Mouse (Mus musculus): ENCODE data around the gene Slc4a2. TPM values are rescaled to one million over a fixed set of nuclear protein-coding genes. Genes with fewer than 3 reads are reported as not detected.

Slc4a2 gene
- total RNA-seq, 4 experiments from 2014 or later = 28.8 to 38.8 (median 33.5) TPM

DNA sequence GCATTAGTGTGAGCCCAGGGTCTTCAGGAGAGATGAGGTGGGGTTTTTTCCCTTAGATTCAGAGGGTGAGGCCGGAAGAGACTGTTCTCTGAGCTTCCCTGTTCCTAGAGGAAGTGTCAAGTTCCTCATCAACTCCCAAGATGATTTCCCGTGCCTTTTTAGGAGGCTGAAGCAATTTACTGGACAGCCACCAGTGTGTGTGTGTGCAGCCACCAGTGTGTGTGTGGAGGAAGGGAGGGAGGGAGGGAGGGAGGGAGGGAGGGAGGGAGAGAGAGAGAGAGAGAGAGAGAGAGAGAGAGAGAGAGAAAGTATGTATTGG is 30.3 kb downstream of the Slc4a2 start:
- no peak for DNase-seq (ENCODE audit: low spot score in 2 of 2)

DNA sequence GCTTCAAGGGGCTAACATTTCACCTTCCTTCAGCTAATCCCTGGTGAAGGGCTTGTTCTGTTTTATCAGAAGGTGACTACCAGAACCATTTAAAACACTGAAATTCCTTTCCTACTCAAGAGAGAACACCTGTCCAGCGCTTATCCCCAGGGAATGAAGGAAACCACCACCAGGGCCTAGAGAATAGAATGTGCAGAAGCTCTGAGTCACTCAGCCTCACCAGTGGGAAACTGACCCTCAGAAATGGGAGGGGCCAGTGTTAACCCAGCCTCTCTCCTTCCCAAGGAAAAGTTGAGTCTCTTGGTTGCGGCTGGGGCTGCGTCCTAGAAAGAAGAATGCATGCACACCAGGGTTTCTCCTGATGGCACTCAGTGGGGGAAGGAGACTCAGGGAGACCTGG is 31.4 kb downstream of the Slc4a2 start:
- no peak for DNase-seq (ENCODE audit: low spot score in 2 of 2)

DNA sequence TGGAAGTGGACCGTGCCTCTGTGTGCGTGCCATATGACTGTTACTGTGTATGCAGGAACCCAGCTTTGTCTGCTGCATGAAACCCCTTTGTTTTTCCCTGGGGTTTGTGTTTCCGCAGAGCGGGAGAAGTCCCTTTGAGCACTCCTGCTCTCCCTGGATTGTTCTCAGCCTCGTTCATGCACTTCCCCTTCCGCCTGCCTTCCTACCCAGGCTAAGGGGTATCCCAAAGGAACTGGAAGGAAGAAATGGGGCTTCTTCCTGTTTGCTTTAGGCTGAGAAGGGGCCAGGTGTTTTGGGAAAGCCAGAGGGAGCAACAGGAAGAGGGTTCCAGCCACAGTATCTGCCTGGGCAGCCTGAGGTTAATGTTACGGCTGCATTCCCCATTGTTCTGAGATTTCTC is 32.0 kb downstream of the Slc4a2 start:
- DNase-seq (ENCODE audit: low spot score in 2 of 2) = no peak

DNA sequence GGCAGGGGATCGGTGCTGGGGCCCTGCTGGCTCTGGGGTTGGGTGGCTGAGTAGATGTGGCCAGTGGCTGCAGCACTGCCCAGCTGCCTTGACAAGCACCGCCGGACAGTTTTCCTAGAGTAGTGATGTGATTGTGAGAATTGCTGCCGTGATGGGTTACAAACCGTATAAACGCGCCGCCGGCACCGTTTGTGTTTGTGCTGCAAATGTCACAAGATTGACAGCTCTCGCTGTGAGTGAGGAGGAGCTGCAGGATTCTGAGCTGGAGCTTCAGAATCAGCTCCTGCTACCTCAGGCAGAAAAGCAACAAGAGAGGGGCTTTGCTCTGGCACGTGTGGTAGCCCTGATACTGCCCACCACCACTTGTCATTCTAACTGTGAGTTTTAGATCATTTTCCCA is 43.1 kb downstream of the Slc4a2 start:
- DNase-seq (ENCODE audit: low spot score in 2 of 2) = no peak

DNA sequence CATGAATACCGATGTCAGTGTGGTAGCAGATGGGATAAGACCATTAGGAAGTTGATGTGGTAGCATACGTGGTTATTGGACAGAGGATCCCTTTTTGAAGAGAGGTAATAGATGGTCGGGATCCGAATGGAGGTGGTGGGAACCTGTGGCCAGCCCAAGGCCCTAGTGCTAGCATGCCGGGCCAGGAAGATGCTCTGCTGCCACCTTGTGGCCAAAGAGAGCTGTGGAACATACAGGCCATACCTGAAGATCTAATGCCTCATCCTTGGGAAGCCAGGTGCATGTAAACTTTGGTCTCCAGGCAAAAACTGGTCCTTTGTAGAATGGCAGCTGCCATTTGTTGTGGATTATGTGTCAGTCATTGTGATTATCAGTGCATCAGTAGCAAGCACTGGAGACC is 47.0 kb downstream of the Slc4a2 start:
- peak in 1 of 2 experiments; percentile 71 for DNase-seq (ENCODE audit: low spot score in 2 of 2)

DNA sequence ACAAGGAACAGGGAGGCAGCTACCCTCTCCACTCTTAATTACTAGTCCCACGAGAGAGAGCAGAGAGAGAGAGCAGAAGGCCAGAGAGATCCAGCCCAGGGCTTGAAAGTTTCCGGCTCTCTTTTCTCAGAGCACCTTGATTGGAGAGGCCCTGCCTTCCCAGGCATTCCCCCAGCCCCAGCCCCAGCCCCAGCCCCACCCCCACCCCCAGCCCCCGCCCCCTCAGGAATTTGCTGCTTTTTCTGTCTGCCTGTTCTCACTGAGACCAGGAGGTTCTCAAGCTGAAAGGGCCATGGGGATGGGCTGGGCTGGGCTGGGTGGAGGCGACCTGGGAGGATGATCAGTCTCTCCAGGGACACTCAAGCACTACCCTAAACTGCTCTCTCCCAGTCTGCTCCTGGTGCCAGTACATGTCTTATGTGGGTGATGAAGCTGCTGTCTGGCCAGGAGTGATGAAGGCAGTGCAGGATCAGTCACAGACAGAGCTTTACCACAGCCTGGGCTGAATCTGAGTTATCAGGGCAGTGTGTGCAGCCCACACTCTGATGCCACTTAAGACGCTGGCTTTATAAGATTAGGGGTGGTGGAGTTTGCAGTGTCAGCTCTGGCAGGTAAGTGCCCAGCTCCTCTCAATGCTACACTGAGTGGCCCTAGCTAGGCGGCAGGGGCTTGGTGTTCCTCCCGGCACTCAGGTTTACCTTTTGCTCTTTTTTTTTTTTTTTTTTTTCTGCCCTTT is 49.4 kb downstream of the Slc4a2 start:
- no peak for DNase-seq (ENCODE audit: low spot score in 2 of 2)

DNA sequence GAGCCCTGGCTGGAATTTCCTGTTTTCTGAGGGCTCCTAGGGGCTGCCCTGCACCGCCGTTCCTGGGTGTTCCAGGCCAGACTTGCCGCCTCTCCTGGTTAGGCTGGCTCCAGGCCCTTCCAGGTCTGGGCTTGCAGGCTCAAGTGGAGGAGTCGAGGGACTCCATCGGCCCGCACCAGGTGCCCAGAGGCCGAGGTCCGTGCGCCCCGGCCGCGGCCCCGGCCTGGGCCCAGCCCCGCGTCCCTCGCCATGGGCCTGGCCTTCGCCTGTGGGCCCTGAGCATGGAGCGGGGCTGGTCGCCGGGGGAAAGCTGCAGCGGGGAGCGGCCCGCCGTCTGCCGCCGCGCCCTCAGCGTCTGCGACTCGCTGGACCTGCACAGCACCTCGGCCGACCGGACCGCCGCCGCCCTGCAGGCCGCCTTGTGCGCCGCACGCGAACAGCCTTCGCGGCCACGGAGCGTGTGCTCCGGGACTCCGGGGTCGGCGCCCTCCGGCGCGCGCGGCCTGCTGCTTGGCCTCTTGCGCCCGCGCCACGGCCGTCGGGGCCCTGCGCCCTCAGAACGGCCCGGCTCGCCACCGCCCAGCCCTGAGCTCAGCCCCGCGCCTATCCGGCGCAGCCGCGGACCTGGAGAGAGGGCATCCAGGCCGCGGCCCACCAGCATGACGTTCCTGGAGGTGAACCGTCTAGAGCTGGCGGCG is 50.5 kb downstream of the Slc4a2 start:
- DNase-seq (ENCODE audit: low spot score in 2 of 2) = no peak

DNA sequence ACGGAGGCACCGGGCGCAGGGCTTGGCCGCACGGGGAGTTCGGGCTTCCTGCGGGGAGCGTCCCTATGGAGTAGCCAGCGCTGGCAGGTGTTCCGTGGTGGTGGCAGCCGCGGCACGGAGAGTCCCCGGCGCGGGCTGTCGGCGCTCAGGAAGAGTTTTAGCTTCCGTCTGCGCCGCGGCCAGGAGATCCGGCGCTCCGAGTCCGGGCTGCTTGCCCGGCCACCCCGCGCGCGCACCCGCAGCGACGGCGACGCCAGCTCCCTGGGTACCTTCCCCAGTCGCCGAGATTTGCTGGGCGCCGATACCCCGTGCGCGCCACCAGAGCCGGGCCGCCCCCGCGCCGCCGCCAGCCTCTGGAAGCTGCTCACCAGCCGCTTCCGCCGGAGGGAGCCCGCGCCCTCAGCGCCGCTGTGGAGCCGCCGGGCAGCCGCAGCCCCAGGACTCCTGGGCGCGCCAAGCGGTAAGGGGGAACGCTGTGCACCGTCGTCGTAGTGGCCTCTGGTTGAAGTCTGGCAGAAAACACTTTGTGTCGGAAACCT is 51.2 kb downstream of the Slc4a2 start:
- DNase-seq (ENCODE audit: low spot score in 2 of 2) = peak in 1 of 2 experiments; percentile 63

DNA sequence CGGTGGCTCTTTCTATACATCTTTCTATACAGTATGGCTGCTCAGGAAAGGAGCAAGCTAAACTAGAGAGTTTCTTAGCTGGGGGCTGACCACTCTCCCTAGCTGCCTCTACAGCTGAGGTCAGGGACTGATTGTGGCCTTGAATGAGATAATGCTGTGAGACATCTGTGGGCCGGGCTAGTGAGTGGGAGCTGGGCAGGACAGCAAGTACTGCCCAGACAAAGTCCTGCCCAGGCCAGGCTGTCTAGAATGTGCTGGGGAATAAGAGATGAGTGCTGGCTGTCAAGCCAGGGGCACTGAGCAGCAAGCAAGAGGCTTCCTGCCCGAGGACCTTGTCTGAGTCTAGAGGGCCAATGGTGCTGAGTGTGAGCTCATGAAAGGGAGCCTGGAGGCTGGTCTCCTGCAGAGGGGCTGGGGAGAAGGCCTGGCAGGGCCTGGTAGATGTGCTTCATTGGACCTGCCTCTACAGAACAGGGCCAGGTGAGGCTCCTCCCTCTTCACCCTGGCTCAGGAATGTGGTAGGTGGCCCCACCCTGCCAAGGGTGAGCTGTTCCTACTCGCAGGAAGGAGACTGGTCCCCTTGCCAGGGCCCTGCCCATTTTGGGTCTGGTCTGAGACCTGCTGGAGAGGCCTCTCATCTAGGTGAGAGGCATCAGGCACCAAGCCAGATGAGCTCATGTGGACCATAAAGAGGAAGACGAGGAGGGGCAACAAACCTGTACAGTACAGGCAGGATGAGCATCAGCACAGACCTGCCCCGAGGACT is 52.0 kb downstream of the Slc4a2 start:
- DNase-seq (ENCODE audit: low spot score in 2 of 2) = no peak

DNA sequence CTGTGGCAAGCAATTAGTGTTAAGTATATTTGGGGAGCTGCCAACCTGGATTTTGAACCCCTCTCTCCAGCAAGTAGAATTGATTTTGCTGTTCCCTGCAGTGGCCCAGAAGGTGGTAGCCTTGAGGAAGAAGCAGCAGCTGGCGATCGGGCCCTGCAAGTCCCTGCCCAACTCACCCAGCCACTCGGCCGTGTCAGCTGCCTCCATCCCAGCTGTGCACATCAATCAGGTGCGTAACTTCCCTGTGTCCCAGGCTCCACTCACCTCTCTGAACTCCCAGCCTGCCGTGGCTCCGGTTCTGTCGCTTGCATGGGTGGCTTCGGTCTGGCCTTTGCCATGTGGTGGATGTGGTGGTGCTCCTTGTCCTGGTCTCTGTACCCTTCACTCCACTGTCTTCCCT is 54.3 kb downstream of the Slc4a2 start:
- no peak for DNase-seq (ENCODE audit: low spot score in 2 of 2)

DNA sequence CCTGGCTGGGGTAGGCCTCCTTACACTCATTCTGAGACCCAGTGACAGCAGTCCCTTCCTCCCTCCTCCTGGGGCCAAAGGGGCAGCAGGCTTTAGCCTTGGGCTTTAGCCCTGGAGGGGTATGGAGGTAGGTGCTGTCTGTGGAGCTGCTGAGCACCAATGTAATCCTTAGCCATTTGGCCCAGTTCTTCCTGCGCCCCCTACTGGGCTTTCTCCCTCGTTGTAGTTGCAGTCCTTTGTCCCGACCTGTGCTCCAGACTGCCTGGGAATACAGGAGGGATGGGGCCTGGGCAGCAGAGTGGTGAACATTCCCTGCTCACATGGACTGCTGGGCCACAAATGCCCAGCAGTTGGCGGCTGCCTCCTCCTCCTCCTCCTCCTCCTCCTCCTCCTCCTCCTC is 58.0 kb downstream of the Slc4a2 start:
- peak in 1 of 2 experiments; percentile 65 for DNase-seq (ENCODE audit: low spot score in 2 of 2)

DNA sequence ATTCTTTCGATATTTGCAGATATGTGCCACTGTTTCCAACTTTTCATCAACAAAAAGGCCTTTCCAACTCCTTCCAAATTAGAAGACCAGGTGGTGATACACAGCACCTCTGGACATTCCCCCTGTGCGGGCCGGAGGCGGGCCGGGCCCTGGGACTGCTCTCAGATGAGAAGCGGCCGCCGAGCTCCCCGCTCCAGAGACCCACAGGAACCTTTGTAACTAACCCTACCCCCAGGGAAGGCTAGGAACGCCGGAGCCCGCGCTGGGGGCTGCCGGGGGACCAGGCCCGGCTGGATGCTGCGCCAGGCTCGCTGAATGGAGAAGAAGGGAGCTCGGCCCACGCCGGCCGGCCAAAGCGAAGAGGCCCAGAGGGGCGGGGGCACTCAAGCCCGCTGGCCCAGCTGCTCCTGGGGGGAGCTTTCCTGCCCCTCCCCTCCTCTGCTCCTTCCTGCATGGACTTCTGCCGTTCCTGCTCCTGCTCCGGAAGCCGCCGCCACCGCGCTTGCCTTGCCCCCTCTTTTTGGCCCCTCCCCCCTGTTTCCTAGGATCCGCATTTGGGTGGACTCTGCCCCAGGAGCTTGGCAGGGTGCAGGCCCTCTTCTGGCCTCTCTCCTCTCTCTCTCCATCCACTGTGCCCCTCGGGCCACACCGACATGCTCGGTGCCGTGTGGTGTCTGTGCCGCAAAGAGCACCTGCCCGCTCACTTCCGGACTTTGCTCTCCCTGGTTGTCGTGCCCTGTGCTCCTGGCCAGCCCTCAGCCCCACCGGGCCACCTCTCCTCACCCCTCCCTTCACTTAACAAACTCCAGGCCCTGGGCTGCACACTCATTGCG is 58.8 kb downstream of the Slc4a2 start:
- DNase-seq (ENCODE audit: low spot score in 2 of 2) = no peak

DNA sequence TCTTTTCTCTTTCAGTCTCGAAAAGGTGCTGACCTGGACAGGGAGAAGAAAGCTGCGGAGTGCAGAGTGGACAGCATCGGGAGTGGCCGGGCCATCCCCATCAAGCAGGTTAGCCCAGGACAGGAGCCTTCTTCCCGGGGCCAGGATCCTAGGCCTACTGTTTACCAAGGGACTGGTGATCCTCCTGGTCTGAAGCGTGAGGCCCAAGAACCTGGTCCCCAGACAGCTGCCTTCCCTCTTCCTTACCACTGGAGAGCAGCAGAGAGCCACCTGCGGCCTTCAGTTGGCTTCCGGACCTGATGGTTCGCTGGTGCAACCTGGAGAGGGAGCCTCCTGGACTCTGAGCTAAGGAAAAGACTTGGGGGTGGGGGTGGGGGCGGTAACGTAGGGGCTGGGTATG is 59.7 kb downstream of the Slc4a2 start:
- peak in 1 of 2 experiments; percentile 66 for DNase-seq (ENCODE audit: low spot score in 2 of 2)

DNA sequence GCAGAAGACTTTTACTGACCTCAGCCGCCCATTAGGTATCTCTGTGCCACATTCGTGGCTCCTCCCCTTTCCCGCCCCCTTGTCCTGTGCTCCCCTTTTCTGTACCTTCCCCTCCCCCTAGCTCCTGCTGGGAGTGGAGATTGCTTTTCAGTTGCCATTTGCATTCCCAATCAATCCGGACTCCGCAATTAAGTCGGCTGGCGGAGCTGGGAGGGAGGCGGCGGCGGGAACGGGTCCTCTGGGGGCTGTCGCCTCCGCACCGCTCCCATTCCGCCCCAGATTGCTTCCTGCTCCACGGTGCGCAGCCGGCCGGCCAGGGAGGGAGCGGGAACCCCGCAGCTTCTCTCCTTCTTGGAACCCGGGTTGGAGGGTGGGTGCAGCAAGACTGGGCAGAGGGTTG is 61.3 kb downstream of the Slc4a2 start:
- DNase-seq (ENCODE audit: low spot score in 2 of 2) = no peak

DNA sequence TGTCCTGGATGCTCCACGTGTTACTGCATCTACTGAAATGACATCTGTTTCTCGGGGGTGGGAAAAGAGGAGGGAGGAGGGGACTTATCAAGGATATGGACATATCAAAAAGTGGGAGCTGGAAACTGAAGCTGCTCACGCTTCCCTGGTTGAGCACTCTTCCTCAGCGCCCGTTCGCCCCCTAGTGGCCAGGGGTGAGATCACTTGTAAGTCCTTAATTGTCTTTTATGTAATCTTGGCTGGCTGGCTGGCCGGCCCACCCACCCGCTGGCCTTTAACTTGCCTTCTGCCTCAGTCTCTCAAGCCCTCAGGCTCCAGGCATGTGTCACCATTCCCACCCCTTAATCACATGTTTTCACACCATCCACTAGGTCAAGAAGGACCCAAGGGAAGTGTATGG is 62.5 kb downstream of the Slc4a2 start:
- DNase-seq (ENCODE audit: low spot score in 2 of 2) = peak; percentile 81 to 89

DNA sequence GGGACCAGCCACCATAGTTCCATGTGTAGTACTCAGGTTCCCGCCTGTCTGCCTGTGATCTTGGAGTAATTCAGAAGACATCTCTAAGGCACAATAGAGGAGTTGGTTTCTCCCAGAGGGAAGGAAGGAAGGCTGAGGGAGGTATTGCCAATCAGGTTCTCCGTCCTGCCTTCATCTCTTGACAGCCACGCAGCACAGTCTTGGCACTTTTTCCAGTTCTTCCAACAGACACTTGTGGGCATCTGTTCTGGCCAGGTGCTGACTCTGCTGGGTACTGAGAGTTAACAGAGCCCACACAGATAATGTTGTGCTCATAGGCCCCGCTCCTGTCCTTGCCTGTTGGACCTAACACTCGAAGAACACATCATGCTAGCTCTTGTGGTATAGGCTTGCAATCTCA is 63.1 kb downstream of the Slc4a2 start:
- DNase-seq (ENCODE audit: low spot score in 2 of 2) = no peak

DNA sequence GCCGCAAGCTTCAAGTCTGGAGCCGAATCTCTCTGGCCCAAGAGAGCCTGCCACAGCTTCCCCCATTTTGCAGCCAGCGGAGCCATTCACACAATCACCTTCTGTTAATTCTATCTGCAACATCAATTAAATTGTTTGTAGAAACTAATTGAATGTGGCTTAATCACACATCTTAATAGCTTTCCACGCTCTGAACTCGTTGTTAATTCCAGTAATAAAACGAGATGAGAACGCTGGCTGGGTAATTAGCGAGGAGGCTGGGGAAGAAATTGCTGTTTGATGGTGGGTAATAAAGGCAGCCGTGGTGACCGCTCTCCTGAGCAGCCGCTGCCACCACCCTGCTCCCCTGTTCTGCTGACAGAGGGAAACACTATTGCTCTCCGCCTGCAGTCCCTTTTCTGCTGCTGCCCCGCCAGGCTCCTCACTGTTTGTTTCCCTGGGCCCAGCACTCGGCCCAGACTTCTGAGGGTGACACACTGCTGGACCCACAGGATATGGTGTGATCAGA is 66.8 kb downstream of the Slc4a2 start:
- DNase-seq (ENCODE audit: low spot score in 2 of 2) = no peak

All from layer of hippocampus, adult 8-10 months (tissue).